Mouse (Mus musculus): ENCODE results near the gene Pfn1. TPM values are rescaled to one million over a fixed set of nuclear protein-coding genes. Genes with fewer than 3 reads are reported as not detected.

Gene Pfn1
- total RNA-seq, 1 experiment from 2014 or later, result 461 TPM

DNA sequence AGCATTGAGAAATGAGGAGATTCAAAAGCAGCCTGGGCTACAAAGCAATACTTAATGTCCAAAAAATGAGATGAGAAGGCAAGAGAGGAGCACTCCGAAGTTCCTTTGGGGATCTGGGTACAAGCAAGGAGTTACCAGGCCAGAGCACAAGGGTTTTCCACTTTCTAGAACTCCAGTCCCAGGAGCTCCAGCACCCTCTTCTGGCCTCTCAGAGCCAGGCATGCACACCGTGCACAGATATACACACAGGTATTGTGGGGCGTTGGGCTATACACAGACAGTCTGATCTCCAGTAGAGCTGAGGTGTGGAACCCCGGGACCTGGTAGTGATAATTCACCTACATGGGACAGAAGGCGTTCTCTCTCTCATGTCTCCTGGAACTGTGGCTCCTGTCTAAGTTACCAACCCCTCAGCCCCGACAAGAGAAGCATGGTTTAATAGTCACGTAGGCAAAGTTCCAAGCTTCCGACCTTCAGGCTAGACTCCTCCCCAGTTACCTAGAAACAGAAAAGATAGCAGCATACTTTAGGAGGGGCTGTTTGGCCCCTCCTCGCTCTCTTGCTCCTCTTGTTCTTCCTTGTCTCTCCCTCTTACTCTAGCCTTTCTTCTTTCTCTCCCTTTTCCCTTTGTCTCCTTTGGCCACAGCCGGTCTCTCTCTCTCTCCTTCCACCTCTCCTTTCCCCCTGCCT is 31.2 kb downstream of the Pfn1 start:
- ATAC-seq (replicated peaks in 1 of 2; ENCODE audit: insufficient read depth in 1 of 2, low FRiP score in 2 of 2, low TSS enrichment in 1 of 2, low read depth in 1 of 2, poor library complexity in 2 of 2, severe bottlenecking in 2 of 2), result no peak

DNA sequence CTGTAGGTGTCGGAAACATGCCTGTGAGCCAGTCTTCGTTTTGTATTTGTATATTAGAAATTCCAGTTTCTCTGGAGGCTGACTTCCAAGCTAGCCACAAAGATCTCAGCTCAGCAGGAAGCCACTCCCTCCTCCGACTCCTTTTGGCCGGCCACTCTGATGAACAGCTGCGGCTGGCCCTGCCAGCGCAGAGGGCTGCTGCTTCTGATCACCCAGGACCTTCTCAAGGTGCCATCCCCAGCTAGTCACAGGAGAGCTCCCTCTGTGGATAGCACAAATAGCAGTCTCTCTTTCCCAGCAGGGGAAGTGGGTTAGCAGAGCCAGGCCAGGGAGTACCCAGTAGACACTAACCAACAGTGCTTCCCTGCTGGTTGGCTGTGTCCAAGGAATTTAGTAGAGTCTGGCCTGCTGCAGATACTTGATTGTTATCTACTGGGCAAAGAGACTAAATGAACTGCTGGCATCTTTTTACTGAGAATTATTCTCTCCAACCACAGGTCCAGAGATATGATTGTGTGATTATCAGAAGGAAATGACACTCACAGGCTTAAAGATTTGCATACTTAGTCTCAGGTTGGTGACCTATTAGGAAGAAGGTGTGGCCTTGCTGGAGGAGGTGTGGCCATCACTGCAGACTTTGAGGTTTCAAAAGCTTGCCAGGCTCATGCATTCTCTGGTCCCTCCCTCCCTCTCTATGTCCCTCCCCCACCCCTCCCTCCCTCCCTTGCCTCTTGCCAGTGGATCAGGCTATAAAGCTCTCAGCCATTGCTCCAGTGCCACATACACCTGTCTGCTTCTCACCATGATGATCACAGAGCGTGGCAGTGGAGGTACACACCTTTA is 32.3 kb downstream of the Pfn1 start:
- peak; percentile 37 to 59; a peak in 3 of 4 replicates for ATAC-seq (replicated peaks in 1 of 2; ENCODE audit: insufficient read depth in 1 of 2, low FRiP score in 2 of 2, low TSS enrichment in 1 of 2, low read depth in 1 of 2, poor library complexity in 2 of 2, severe bottlenecking in 2 of 2)

DNA sequence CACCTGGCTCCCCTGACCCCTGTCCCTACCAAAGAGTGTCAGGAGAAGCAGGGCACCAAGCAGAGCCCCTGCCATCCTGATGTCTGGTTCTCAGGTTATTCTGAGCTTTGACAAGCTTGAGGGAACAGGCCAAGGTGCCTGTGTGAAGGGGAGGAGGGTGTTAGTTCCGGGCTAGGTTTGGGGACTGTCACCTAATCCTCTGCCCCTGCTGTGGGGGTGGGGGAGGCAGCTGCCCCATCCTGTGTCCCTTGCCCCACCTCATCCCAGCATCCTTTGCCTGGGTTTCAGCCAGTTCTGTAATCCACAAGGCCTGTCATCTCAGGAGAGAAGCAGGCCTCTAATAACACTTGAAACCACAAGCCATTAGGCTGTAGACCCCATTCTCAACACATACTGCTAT is 35.3 kb downstream of the Pfn1 start, which contains the start of gene Chrne:
TSS of gene Chrne (minus strand) at position 116 of the 400 bp plus-strand sequence.
- ATAC-seq (replicated peaks in 1 of 2; ENCODE audit: insufficient read depth in 1 of 2, low FRiP score in 2 of 2, low TSS enrichment in 1 of 2, low read depth in 1 of 2, poor library complexity in 2 of 2, severe bottlenecking in 2 of 2), result no peak

DNA sequence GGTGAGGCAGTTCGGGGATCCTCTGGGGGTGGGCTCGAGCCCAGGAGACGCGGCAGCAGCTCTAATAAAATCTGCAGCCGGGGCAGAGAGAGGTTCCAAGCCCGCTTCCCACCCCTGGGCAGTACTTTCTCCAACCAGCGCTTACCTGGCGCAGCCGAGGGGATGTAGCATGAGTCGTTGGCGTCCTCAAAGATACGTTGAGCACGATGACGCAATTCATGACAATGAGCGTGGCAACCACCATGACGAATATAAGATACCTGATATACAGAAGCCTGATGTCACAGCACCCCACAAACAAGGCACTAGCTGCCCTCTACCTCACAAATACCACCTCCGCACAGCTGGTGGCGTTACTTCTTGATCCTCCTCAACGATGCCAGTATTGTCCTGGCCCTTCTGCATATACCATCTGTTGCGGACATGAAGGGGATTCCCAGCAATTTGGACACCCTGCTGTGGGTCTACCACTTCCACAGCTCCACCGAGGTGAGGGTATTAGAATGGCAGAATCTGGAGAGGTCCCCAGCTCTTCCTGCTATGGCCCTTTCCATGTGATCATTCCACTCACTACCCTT is 38.8 kb downstream of the Pfn1 start, which contains the start of gene 4930544D05Rik:
TSS of gene 4930544D05Rik (plus strand) at position 333 of the 578 bp plus-strand sequence.
- 0 out of 4 replicates have a peak, but pooled peaks have one; percentile 19 for ATAC-seq (replicated peaks in 1 of 2; ENCODE audit: insufficient read depth in 1 of 2, low FRiP score in 2 of 2, low TSS enrichment in 1 of 2, low read depth in 1 of 2, poor library complexity in 2 of 2, severe bottlenecking in 2 of 2)

DNA sequence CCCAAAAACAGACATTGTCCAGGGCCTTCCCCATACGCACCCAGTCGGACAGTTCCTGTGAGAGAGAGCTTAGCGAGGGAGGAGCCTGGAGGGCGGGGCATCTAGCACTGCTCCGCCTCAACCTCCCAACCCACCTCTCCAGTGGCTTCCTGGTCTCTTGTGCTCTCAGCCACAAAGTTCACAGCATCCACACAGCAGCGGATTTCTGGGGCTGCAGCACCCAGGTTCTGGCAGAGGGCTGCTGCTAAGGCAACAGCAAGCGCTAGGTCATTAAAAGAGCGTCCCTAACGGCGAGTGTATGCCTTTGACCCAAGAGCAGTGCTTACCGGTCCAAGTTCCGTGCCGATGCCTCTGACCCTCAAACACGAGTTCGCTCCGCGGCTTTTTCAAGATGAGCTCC is 39.4 kb downstream of the Pfn1 start:
- ATAC-seq (replicated peaks in 1 of 2; ENCODE audit: insufficient read depth in 1 of 2, low FRiP score in 2 of 2, low TSS enrichment in 1 of 2, low read depth in 1 of 2, poor library complexity in 2 of 2, severe bottlenecking in 2 of 2), result peak; percentile 84 to 91

DNA sequence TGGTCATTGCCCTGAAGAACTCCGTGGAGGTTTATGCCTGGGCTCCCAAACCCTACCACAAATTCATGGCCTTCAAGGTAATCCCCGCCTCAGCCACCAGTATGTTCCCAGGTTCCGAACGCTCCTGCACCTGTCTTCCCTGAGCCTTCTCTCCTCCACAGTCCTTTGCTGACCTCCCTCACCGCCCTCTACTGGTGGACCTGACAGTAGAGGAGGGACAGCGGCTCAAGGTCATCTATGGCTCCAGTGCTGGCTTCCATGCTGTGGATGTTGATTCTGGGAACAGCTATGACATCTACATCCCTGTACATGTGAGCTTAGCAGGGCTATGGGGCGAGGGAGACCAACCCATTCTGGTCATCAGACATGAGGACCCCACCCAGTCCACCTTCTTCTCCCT is 41.9 kb downstream of the Pfn1 start:
- ATAC-seq (replicated peaks in 1 of 2; ENCODE audit: insufficient read depth in 1 of 2, low FRiP score in 2 of 2, low TSS enrichment in 1 of 2, low read depth in 1 of 2, poor library complexity in 2 of 2, severe bottlenecking in 2 of 2), result no peak

DNA sequence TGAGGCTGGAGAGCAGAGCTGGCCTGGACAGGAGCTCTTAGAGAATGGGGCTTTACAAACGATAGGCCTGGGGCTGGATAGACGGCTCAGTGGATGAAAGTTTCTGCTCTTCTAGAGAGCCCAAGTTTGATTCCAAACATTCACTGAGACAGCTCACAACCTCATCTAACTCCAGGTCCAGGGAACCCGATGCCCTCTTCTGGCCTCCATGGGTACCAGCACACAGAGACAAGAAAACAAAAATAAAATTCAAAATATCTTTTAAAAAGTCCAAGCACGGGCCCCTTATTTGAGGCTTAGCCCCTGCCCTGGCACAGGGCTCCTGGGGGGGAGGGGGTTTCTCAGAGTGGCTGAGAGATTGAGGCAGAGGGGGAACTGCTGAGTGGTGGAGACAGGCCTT is 43.7 kb downstream of the Pfn1 start:
- no peak for ATAC-seq (replicated peaks in 1 of 2; ENCODE audit: insufficient read depth in 1 of 2, low FRiP score in 2 of 2, low TSS enrichment in 1 of 2, low read depth in 1 of 2, poor library complexity in 2 of 2, severe bottlenecking in 2 of 2)

DNA sequence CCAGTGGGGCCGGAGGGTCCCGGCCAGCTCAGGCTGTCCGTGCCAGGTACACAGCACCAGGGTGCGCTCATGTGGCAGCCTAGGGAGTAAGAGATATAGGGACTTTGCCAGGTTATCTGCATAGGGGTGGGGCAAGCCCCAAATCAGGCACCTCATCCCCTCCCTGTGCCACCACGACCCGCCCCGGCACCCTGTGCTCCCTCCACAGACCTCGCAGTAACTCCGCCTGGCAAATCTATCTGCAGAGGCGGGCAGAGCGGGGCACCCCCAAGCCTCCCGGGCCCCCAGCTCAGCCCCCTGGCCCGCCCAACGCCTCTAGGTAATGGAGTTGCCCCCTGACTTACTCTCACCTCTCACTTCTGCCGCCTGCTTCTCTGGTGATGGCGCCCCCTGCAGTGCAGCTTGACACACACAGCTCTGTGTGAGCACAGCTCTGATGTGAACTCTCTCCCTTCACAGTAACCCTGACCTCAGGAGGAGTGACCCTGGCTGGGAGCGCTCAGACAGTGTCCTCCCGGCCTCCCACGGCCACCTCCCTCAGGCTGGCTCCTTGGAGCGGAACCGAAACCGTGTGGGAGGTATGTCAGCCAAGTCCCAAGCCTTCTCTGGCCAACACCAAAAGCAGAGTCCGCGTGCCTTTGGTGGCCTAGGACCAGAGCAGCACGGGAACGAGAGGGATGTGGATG is 45.9 kb downstream of the Pfn1 start:
- no peak for ATAC-seq (replicated peaks in 1 of 2; ENCODE audit: insufficient read depth in 1 of 2, low FRiP score in 2 of 2, low TSS enrichment in 1 of 2, low read depth in 1 of 2, poor library complexity in 2 of 2, severe bottlenecking in 2 of 2)

DNA sequence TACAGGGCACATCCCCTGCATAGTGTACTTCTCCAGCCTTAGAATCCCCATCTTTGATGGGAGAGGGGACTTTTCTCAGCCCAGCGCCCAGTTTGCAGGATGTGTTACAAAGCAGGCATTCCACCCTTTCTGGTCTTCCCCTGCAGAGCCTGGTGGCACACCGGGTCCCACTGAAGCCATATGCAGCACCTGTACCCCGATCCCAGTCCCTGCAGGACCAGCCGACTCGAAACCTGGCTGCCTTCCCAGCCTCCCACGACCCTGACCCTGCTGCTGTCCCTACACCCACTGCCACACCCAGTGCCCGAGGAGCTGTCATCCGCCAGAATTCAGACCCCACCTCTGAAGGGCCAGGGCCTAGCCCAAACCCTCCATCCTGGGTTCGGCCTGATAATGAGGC is 46.8 kb downstream of the Pfn1 start:
- ATAC-seq (replicated peaks in 1 of 2; ENCODE audit: insufficient read depth in 1 of 2, low FRiP score in 2 of 2, low TSS enrichment in 1 of 2, low read depth in 1 of 2, poor library complexity in 2 of 2, severe bottlenecking in 2 of 2), result no peak

DNA sequence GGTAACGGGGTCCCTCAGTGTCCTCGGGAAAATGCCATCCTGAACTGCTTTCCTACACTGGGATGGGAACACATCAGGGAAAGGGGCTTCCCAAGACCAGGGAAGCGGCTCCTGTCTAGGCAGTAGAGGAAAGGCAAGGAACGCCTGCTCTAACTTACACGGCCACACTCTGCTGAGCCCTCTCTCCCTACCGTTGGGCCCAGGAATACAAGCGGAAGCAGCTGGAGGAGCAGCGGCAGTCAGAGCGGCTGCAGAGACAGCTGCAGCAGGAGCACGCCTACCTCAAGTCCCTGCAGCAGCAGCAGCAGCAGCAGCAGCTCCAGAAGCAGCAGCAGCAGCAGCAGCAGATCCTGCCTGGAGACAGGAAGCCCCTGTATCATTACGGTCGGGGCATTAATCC is 47.7 kb downstream of the Pfn1 start:
- ATAC-seq (replicated peaks in 1 of 2; ENCODE audit: insufficient read depth in 1 of 2, low FRiP score in 2 of 2, low TSS enrichment in 1 of 2, low read depth in 1 of 2, poor library complexity in 2 of 2, severe bottlenecking in 2 of 2), result no peak

DNA sequence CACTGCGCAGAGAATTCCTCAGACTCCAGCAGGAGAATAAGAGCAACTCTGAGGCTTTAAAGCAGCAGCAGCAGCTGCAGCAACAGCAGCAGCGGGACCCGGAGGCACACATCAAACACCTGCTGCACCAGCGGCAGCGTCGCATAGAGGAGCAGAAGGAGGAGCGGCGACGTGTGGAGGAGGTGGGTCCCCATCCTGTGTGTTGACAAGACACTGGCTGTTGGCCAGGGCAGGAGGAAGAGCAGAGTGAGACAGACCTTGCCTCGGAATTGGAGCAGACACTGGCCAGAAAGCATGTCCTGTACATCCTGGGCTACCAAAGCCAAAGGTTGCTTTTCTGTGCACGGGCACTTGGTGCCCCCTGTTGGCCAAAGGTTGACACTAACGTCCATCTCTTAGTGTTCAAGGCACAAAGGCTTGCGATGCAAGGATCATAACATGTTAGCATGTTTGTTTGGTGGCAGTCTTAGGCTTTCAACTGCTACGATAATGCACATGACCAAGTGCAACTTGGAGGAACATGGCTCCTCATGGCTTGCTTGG is 49.3 kb downstream of the Pfn1 start:
- peak; percentile 64 to 76 for ATAC-seq (replicated peaks in 1 of 2; ENCODE audit: insufficient read depth in 1 of 2, low FRiP score in 2 of 2, low TSS enrichment in 1 of 2, low read depth in 1 of 2, poor library complexity in 2 of 2, severe bottlenecking in 2 of 2)

Other genes starting within 250 kb of the Pfn1 start
- gene Pelp1, start 244.6 kb downstream of the Pfn1 start, total RNA-seq (2017), result 8.8 and 9.8 TPM in 2 replicates
- gene Arrb2, start 222.0 kb downstream of the Pfn1 start, total RNA-seq (2017), result 43.3 and 68.7 TPM in 2 replicates
- 38.1 and 40.7 TPM in 2 replicates for gene Med11, start 202.7 kb downstream of the Pfn1 start, total RNA-seq (2017)
- gene Zmynd15, start 195.2 kb downstream of the Pfn1 start, total RNA-seq (2017), result 0.35 TPM in 1 of 2 replicates, not detected in the other
- gene Cxcl16, start 194.7 kb downstream of the Pfn1 start, total RNA-seq (2017), result 1.8 TPM in 1 of 2 replicates, not detected in the other
- gene Tm4sf5, start 149.4 kb downstream of the Pfn1 start, total RNA-seq (2017), result not detected in 2 replicates
- not detected in 2 replicates for gene Vmo1, start 140.0 kb downstream of the Pfn1 start, total RNA-seq (2017)
- not detected in 2 replicates for gene Gltpd2, start 135.4 kb downstream of the Pfn1 start, total RNA-seq (2017)
- 209 and 236 TPM in 2 replicates for gene Psmb6, start 129.3 kb downstream of the Pfn1 start, total RNA-seq (2017)
- not detected in 2 replicates for gene Gm40193, start 121.7 kb downstream of the Pfn1 start, total RNA-seq (2017)
- 5.5 and 14.4 TPM in 2 replicates for gene Pld2, start 114.6 kb downstream of the Pfn1 start, total RNA-seq (2017)
- gene Mink1, start 91.8 kb downstream of the Pfn1 start, total RNA-seq (2017), result 26.4 and 30.8 TPM in 2 replicates
- not detected in 2 replicates for gene 4930544D05Rik, start 38.8 kb downstream of the Pfn1 start, total RNA-seq (2017)
- not detected in 2 replicates for gene Chrne, start 35.4 kb downstream of the Pfn1 start, total RNA-seq (2017)
- 0.45 and 0.75 TPM in 2 replicates for gene Gp1ba, start 15.5 kb downstream of the Pfn1 start, total RNA-seq (2017)
- 51.8 and 73.4 TPM in 2 replicates for gene Rnf167, start 7.4 kb downstream of the Pfn1 start, total RNA-seq (2017)
- 42.9 and 52.5 TPM in 2 replicates for gene Slc25a11, start 7.2 kb downstream of the Pfn1 start, total RNA-seq (2017)
- gene Eno3, start 2.6 kb upstream of the Pfn1 start, total RNA-seq (2017), result 8.4 and 10.6 TPM in 2 replicates
- gene Spag7, start 14.8 kb upstream of the Pfn1 start, total RNA-seq (2017), result 41.1 and 114 TPM in 2 replicates
- 3.6 and 4.9 TPM in 2 replicates for gene Camta2, start 33.5 kb upstream of the Pfn1 start, total RNA-seq (2017)
- gene Inca1, start 45.5 kb upstream of the Pfn1 start, total RNA-seq (2017), result 0.25 TPM in 1 of 2 replicates, not detected in the other
- 6.7 and 7.3 TPM in 2 replicates for gene Kif1c, start 45.9 kb upstream of the Pfn1 start, total RNA-seq (2017)
- gene Zfp3, start 109.6 kb upstream of the Pfn1 start, total RNA-seq (2017), result 3.7 and 8.3 TPM in 2 replicates
- gene Scimp, start 157.9 kb upstream of the Pfn1 start, total RNA-seq (2017), result 0.25 and 0.69 TPM in 2 replicates
- 67.7 and 75.9 TPM in 2 replicates for gene Rabep1, start 190.1 kb upstream of the Pfn1 start, total RNA-seq (2017)

Data from hematopoietic stem cell, adult 5-6 weeks (primary cell).